Mouse (Mus musculus): Measurements from ENCODE around the gene Ptbp1. TPM values are rescaled to one million over a fixed set of nuclear protein-coding genes. Genes with fewer than 3 reads are reported as not detected.
A peak's percentile ranks its signal among the peaks of the same experiment; 100 is the strongest.

Gene Ptbp1
- polyA plus RNA-seq, 1 experiment from 2014 or later = 201 TPM

GRCm38 (mm10) chr10:79838151-79838550 lies 16.1 kb upstream of the Ptbp1 start:
- ATAC-seq (ENCODE audit: low FRiP score) = no peak
- Histone ChIP-seq H3K36me3 (no peaks in the 10 kb centered on the region), H3K27me3 (no peaks in the 10 kb centered on the region), H3K27ac (no peak overlapping the region), H3K4me3 (no peak overlapping the region), H3K9me3 (replicated peaks) (no peaks in the 10 kb centered on the region), H3K4me2 (replicated peaks) (no peak overlapping the region), H3K4me1 (peaks cover 20% of the 10 kb centered on the region), H3K9ac (no peak overlapping the region)
- 67% methylated on average over 2 of the region's 2 CpGs for WGBS

- Histone ChIP-seq H3K36me3 (no peaks in the 10 kb centered on the region), H3K27me3 (no peaks in the 10 kb centered on the region), H3K4me1 (peaks cover 27% of the 10 kb centered on the region), H3K9ac (no peak overlapping the region), H3K9me3 (replicated peaks) (no peaks in the 10 kb centered on the region), H3K4me3 (peak overlapping the region; percentile 17; the same call in 1 of the 2 replicates), H3K4me2 (replicated peaks) (0 out of 2 replicates have a peak overlapping the region, but pooled peaks have one; percentile 53), H3K27ac (peak overlapping the region; percentile 69)
- WGBS = 87% methylated on average over 3 of the region's 3 CpGs
- no peak for ATAC-seq (ENCODE audit: low FRiP score)
Observed at GRCm38 (mm10) chr10:79840091-79840490, 14.1 kb upstream of the Ptbp1 start.

GRCm38 (mm10) chr10:79840644-79841551 lies 13.3 kb upstream of the Ptbp1 start:
- Histone ChIP-seq H3K4me2 (replicated peaks) (peak overlapping the region; percentile 53), H3K36me3 (no peaks in the 10 kb centered on the region), H3K27me3 (no peaks in the 10 kb centered on the region), H3K4me3 (peak overlapping the region; percentile 17), H3K4me1 (peaks cover 27% of the 10 kb centered on the region), H3K27ac (peak overlapping the region; percentile 69), H3K9ac (peak overlapping the region; percentile 36), H3K9me3 (replicated peaks) (no peaks in the 10 kb centered on the region)
- under 1% methylated on average over 24 of the region's 24 CpGs for WGBS
- ATAC-seq (ENCODE audit: low FRiP score) = peak; percentile 77

- peak overlapping the region; percentile 13; the same call in 1 of the 2 replicates for H3K27ac ChIP-seq
- H3K36me3 ChIP-seq = no peaks in the 10 kb centered on the region
- H3K9ac ChIP-seq = no peak overlapping the region
- no peak for ATAC-seq (ENCODE audit: low FRiP score)
- H3K4me2 ChIP-seq (replicated peaks) = no peak overlapping the region
- WGBS = 72% methylated on average over 3 of the region's 3 CpGs
- H3K27me3 ChIP-seq = no peaks in the 10 kb centered on the region
- H3K4me3 ChIP-seq = no peak overlapping the region
- no peaks in the 10 kb centered on the region for H3K9me3 ChIP-seq (replicated peaks)
- H3K4me1 ChIP-seq = peaks cover 27% of the 10 kb centered on the region
Observed at GRCm38 (mm10) chr10:79842322-79842721, 11.9 kb upstream of the Ptbp1 start.

- H3K27ac ChIP-seq = no peak overlapping the region
- H3K4me2 ChIP-seq (replicated peaks) = no peak overlapping the region
- H3K36me3 ChIP-seq = no peaks in the 10 kb centered on the region
- no peaks in the 10 kb centered on the region for H3K9me3 ChIP-seq (replicated peaks)
- 0 out of 2 replicates have a peak, but pooled peaks have one; percentile 46 for ATAC-seq (ENCODE audit: low FRiP score)
- peaks cover 27% of the 10 kb centered on the region for H3K4me1 ChIP-seq
- H3K27me3 ChIP-seq = no peaks in the 10 kb centered on the region
- 76% methylated on average over 6 of the region's 6 CpGs for WGBS
- H3K4me3 ChIP-seq = no peak overlapping the region
- H3K9ac ChIP-seq = no peak overlapping the region
Observed at GRCm38 (mm10) chr10:79843476-79843875, 10.8 kb upstream of the Ptbp1 start.

- H3K9ac ChIP-seq = no peak overlapping the region
- no peak for ATAC-seq (ENCODE audit: low FRiP score)
- WGBS = 60% methylated on average over 5 of the region's 5 CpGs
- H3K36me3 ChIP-seq = no peaks in the 10 kb centered on the region
- H3K9me3 ChIP-seq (replicated peaks) = no peaks in the 10 kb centered on the region
- no peaks in the 10 kb centered on the region for H3K27me3 ChIP-seq
- no peak overlapping the region for H3K4me2 ChIP-seq (replicated peaks)
- H3K4me3 ChIP-seq = no peak overlapping the region
- H3K4me1 ChIP-seq = peaks cover 24% of the 10 kb centered on the region
- H3K27ac ChIP-seq = no peak overlapping the region
Observed at GRCm38 (mm10) chr10:79846553-79846952, 7.7 kb upstream of the Ptbp1 start.

- Histone ChIP-seq H3K27ac (no peak overlapping the region), H3K27me3 (no peaks in the 10 kb centered on the region), H3K36me3 (no peaks in the 10 kb centered on the region), H3K9me3 (replicated peaks) (no peaks in the 10 kb centered on the region), H3K4me3 (no peak overlapping the region), H3K4me2 (replicated peaks) (no peak overlapping the region), H3K9ac (peak overlapping the region; percentile 35; the same call in 1 of the 2 replicates), H3K4me1 (peaks cover 28% of the 10 kb centered on the region)
- no peak for ATAC-seq (ENCODE audit: low FRiP score)
- 86% methylated on average over 8 of the region's 8 CpGs for WGBS
Observed at GRCm38 (mm10) chr10:79849941-79850628, 4.1 kb upstream of the Ptbp1 start.

GRCm38 (mm10) chr10:79851653-79852052 lies 2.6 kb upstream of the Ptbp1 start:
- no peak overlapping the region for H3K4me3 ChIP-seq

GRCm38 (mm10) chr10:79852107-79852789 lies 2.0 kb upstream of the Ptbp1 start:
- no peak for ATAC-seq (ENCODE audit: low FRiP score)
- Histone ChIP-seq H3K4me1 (peaks cover 46% of the 10 kb centered on the region), H3K9me3 (replicated peaks) (no peaks in the 10 kb centered on the region), H3K4me2 (replicated peaks) (peak overlapping the region; percentile 72), H3K27ac (peak overlapping the region; percentile 99), H3K36me3 (peaks cover 7% of the 10 kb centered on the region; the same call in 1 of the 2 replicates), H3K9ac (peak overlapping the region; percentile 62), H3K27me3 (no peaks in the 10 kb centered on the region), H3K4me3 (peak overlapping the region; percentile 98; the same call in 1 of the 2 replicates)
- WGBS = 57% methylated on average over 9 of the region's 9 CpGs

More at GRCm38 (mm10) chr10:79851653-79852052, 2.6 kb upstream of the Ptbp1 start:
- Histone ChIP-seq H3K4me1 (peaks cover 41% of the 10 kb centered on the region), H3K9ac (0 out of 2 replicates have a peak overlapping the region, but pooled peaks have one; percentile 62), H3K27ac (peak overlapping the region; percentile 99), H3K27me3 (no peaks in the 10 kb centered on the region), H3K36me3 (peaks cover 1% of the 10 kb centered on the region; the same call in 1 of the 2 replicates), H3K9me3 (replicated peaks) (no peaks in the 10 kb centered on the region), H3K4me2 (replicated peaks) (peak overlapping the region; percentile 72)
- ATAC-seq (ENCODE audit: low FRiP score) = no peak
- WGBS = 83% methylated on average over 3 of the region's 3 CpGs

GRCm38 (mm10) chr10:79852827-79853226 lies 1.4 kb upstream of the Ptbp1 start:
- 25% methylated on average over 8 of the region's 8 CpGs for WGBS
- peak overlapping the region; percentile 98 for H3K4me3 ChIP-seq
- peak overlapping the region; percentile 62 for H3K9ac ChIP-seq
- ATAC-seq (ENCODE audit: low FRiP score) = no peak
- H3K27ac ChIP-seq = peak overlapping the region; percentile 99
- no peaks in the 10 kb centered on the region for H3K9me3 ChIP-seq (replicated peaks)
- peaks cover 52% of the 10 kb centered on the region for H3K4me1 ChIP-seq
- peaks cover 12% of the 10 kb centered on the region for H3K36me3 ChIP-seq
- peak overlapping the region; percentile 72 for H3K4me2 ChIP-seq (replicated peaks)
- no peaks in the 10 kb centered on the region for H3K27me3 ChIP-seq

- ATAC-seq (ENCODE audit: low FRiP score) = peak; percentile 32
- Histone ChIP-seq H3K4me3 (peak overlapping the region; percentile 98), H3K27ac (peak overlapping the region; percentile 99), H3K36me3 (peaks cover 17% of the 10 kb centered on the region), H3K9me3 (replicated peaks) (no peaks in the 10 kb centered on the region), H3K4me1 (peaks cover 58% of the 10 kb centered on the region), H3K4me2 (replicated peaks) (peak overlapping the region; percentile 72), H3K27me3 (no peaks in the 10 kb centered on the region), H3K9ac (peak overlapping the region; percentile 62)
- 0% methylated on average over 15 of the region's 15 CpGs for WGBS
Observed at GRCm38 (mm10) chr10:79853392-79853791, 835 bp upstream of the Ptbp1 start.

Data from hindbrain, embryonic 12.5 days (tissue).